Mouse (Mus musculus) stomach, postnatal 0 days (tissue): ENCODE results near the gene Sapcd1.

Experiments used
- CTCF ChIP-seq: IDR thresholded peaks from 2 replicates; pipeline ENCODE4 v1.5.1; 2016; ENCODE audit warnings: antibody characterized with exemption, low read depth, mild to moderate bottlenecking, moderate library complexity
- EP300 ChIP-seq: optimal IDR thresholded peaks from 2 replicates; pipeline ENCODE3; 2016; ENCODE audit warnings: antibody characterized with exemption

- TF ChIP-seq CTCF (no peak), EP300 (no peak)
These were observed 33.0 kb upstream of the Sapcd1 start for GRCm38 (mm10) chr17:35060737-35061297.
